Mouse (Mus musculus) stomach, postnatal 0 days (tissue): ENCODE data around the gene Dcst2. TPM values are rescaled to one million over a fixed set of nuclear protein-coding genes. Genes with fewer than 3 reads are reported as not detected.

Experiments used
- ATAC-seq: fragments of 200-750 bp; cut with Nextera tagmentation; 2 replicates; pipeline ENCODE4 v1.8.0; 2017; ENCODE audit not compliant: low FRiP score, low TSS enrichment
- DNase-seq: peaks from one replicate; pipeline ENCODE4 v3.0.0-alpha.2; 2016; ENCODE audit warnings: low spot score
- H3K27ac ChIP-seq: fragments of 300-500 bp; sonication (generic); replicated peaks from 2 replicates; pipeline ENCODE4 v1.5.1; 2014; ENCODE audit warnings: mild to moderate bottlenecking, control low read depth
- H3K27me3 ChIP-seq: fragments of 300-500 bp; sonication (generic); 2 replicates; pipeline ENCODE4 v1.6.1; 2014; ENCODE audit warnings: low read length; ENCODE audit not compliant: control insufficient read depth, insufficient read depth
- H3K36me3 ChIP-seq: fragments of 300-500 bp; sonication (generic); 2 replicates; pipeline ENCODE4 v1.6.1; 2014; ENCODE audit warnings: low read length, mixed read lengths; ENCODE audit not compliant: control insufficient read depth, insufficient read depth
- H3K4me1 ChIP-seq: fragments of 300-500 bp; sonication (generic); replicated peaks from 2 replicates; pipeline ENCODE4 v1.6.1; 2014; ENCODE audit warnings: antibody characterized with exemption; ENCODE audit not compliant: control insufficient read depth, insufficient read depth
- H3K4me2 ChIP-seq: fragments of 300-500 bp; sonication (generic); replicated peaks from 2 replicates; pipeline ENCODE4 v1.6.1; 2014; ENCODE audit warnings: low read depth, mild to moderate bottlenecking, control low read depth, moderate library complexity
- H3K4me3 ChIP-seq: fragments of 300-500 bp; sonication (generic); 2 replicates; pipeline ENCODE4 v1.5.1; 2014; ENCODE audit warnings: low read depth, low read length, control low read depth
- H3K9ac ChIP-seq: fragments of 300-500 bp; sonication (generic); 2 replicates; pipeline ENCODE4 v1.6.1; 2014; ENCODE audit warnings: mild to moderate bottlenecking, low read length, control low read depth, mixed read lengths
- H3K9me3 ChIP-seq: fragments of 300-500 bp; sonication (generic); 2 replicates; pipeline ENCODE4 v1.6.1; 2016; ENCODE audit warnings: low read length; ENCODE audit not compliant: control insufficient read depth
- EP300 ChIP-seq: optimal IDR thresholded peaks from 2 replicates; pipeline ENCODE3; 2016; ENCODE audit warnings: antibody characterized with exemption
- WGBS: fragments of 180-500 bp; shearing (Covaris S2); extraction: QIAGEN DNeasy Blood & Tissue Kit; methylation state at CpG from one replicate; pipeline ENCODE4 v1.1.7; 2014; 5-methylcytosine and 5-hydroxymethylcytosine counted together
- polyA plus RNA-seq: library from polyadenylated mRNA; unstranded; fragments of >200 nt; fragmentation: Nextera tagmentation; extraction: Ambion mirVana; gene quantifications from 2 replicates; pipeline ENCODE4 v1.2.1, GENCODE M21; 2015

Gene Dcst2
- polyA plus RNA-seq, 1 experiment from 2014 or later: 0.33 TPM

DNA sequence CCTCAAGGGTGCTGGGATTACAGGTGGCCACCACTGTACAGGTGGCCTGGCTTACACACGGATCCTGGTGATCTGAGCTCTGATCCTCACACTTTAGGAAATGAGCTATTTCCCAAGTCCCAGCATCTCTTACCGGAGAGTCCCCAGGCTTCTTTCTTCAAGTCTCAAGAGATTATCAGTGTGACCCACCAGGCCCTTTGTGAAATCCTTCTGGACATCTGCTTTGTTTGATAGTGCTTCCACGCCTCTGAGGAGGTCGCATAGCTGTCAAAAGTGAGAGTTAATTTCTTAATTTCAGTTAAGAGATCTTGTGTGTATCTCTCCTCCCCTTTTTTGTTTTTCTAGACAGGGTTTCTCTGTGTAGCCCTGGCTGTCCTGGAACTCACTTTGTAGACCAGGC, 64.1 kb downstream of the Dcst2 start:
- ATAC-seq: no peak
- no peak for TF ChIP-seq EP300
- Histone ChIP-seq H3K9ac (no peak overlapping the region), H3K4me3 (no peak overlapping the region), H3K4me2 (no peak overlapping the region), H3K4me1 (peaks cover 2% of the 10 kb centered on the region), H3K27me3 (no peaks in the 10 kb centered on the region), H3K27ac (no peak overlapping the region), H3K9me3 (no peaks in the 10 kb centered on the region), H3K36me3 (peaks cover 14% of the 10 kb centered on the region)
- 91% methylated on average over 4 of the region's 4 CpGs for WGBS
- DNase-seq: no peak

Other genes with a start within 250 kb of the Dcst2 start
- gene Pklr, start 225.8 kb upstream of the Dcst2 start, polyA plus RNA-seq: 6.6 and 6.8 TPM in 2 replicates
- gene Hcn3, start 201.8 kb upstream of the Dcst2 start, polyA plus RNA-seq: 0.45 and 0.71 TPM in 2 replicates
- gene Clk2, start 197.2 kb upstream of the Dcst2 start, polyA plus RNA-seq: 10.2 and 11.3 TPM in 2 replicates
- 65.4 and 66.3 TPM in 2 replicates for gene Scamp3, start 184.5 kb upstream of the Dcst2 start, polyA plus RNA-seq
- gene Fam189b, start 178.8 kb upstream of the Dcst2 start, polyA plus RNA-seq: 7.5 and 9.1 TPM in 2 replicates
- gene Gba, start 159.0 kb upstream of the Dcst2 start, polyA plus RNA-seq: 98.5 and 112 TPM in 2 replicates
- gene Thbs3, start 146.8 kb upstream of the Dcst2 start, polyA plus RNA-seq: 25.5 and 31.1 TPM in 2 replicates
- gene Mtx1, start 134.9 kb upstream of the Dcst2 start, polyA plus RNA-seq: 129 and 133 TPM in 2 replicates
- gene Muc1, start 132.9 kb upstream of the Dcst2 start, polyA plus RNA-seq: 212 and 255 TPM in 2 replicates
- 266 and 314 TPM in 2 replicates for gene Krtcap2, start 116.0 kb upstream of the Dcst2 start, polyA plus RNA-seq
- gene Trim46, start 115.7 kb upstream of the Dcst2 start, polyA plus RNA-seq: 2.7 and 3.3 TPM in 2 replicates
- gene Dpm3, start 102.6 kb upstream of the Dcst2 start, polyA plus RNA-seq: 140 and 152 TPM in 2 replicates
- gene Slc50a1, start 91.4 kb upstream of the Dcst2 start, polyA plus RNA-seq: 107 and 113 TPM in 2 replicates
- 34.8 and 36.6 TPM in 2 replicates for gene Efna1, start 80.8 kb upstream of the Dcst2 start, polyA plus RNA-seq
- 25.8 and 29.2 TPM in 2 replicates for gene Efna3, start 39.0 kb upstream of the Dcst2 start, polyA plus RNA-seq
- gene Efna4, start 23.9 kb upstream of the Dcst2 start, polyA plus RNA-seq: 8.9 and 11.7 TPM in 2 replicates
- gene Adam15, start 12.0 kb upstream of the Dcst2 start, polyA plus RNA-seq: 43.0 and 44.8 TPM in 2 replicates
- gene Dcst1, start 3.3 kb downstream of the Dcst2 start, polyA plus RNA-seq: 0.29 and 0.36 TPM in 2 replicates
- gene Zbtb7b, start 32.8 kb downstream of the Dcst2 start, polyA plus RNA-seq: 7.9 and 9.1 TPM in 2 replicates
- gene Lenep, start 40.8 kb downstream of the Dcst2 start, polyA plus RNA-seq: not detected in 2 replicates
- 20.9 and 22.6 TPM in 2 replicates for gene Flad1, start 49.9 kb downstream of the Dcst2 start, polyA plus RNA-seq
- gene Cks1b, start 56.4 kb downstream of the Dcst2 start, polyA plus RNA-seq: 158 and 179 TPM in 2 replicates
- gene Shc1, start 56.5 kb downstream of the Dcst2 start, polyA plus RNA-seq: 42.6 and 49.0 TPM in 2 replicates
- gene Pygo2, start 68.2 kb downstream of the Dcst2 start, polyA plus RNA-seq: 18.0 and 21.3 TPM in 2 replicates
- 48.4 and 48.6 TPM in 2 replicates for gene Pbxip1, start 74.7 kb downstream of the Dcst2 start, polyA plus RNA-seq
- gene Pmvk, start 92.6 kb downstream of the Dcst2 start, polyA plus RNA-seq: 49.7 and 55.0 TPM in 2 replicates
- gene Kcnn3, start 158.2 kb downstream of the Dcst2 start, polyA plus RNA-seq: 4.5 and 5.3 TPM in 2 replicates